Mouse (Mus musculus): Measurements from ENCODE around the gene Ehd4. TPM values are rescaled to one million over a fixed set of nuclear protein-coding genes. Genes with fewer than 3 reads are reported as not detected.

The Ehd4 gene
- polyA plus RNA-seq, 1 experiment from 2014 or later = 11.8 TPM

DNA sequence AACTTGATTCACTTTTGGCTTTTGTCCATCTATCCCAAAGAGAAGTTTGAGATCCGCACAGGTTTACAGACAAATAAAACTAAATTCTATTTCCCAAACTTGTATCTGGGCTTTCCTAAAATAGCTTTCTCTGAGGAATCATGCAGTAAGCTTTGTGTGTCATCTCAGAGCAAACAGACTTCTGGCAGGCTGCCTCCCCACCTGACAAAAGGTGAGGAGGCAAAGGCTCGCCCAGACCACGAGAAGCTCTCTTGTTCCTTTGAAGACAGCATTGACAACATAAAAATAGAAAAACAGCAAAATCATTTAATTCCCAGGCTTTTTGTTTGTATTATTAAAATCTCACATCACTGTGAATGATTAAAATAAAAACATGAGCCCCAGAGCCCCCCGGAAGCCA is 55.1 kb downstream of the Ehd4 start:
- Histone ChIP-seq H3K36me3 (ENCODE audit: control insufficient read depth, insufficient read depth, low read length) (no peaks in the 10 kb centered on the region), H3K9ac (ENCODE audit: low read length) (no peak overlapping the region), H3K9me3 (replicated peaks; ENCODE audit: control insufficient read depth, low read length) (no peaks in the 10 kb centered on the region), H3K27ac (ENCODE audit: low read depth, low read length) (no peak overlapping the region), H3K4me3 (ENCODE audit: low read depth, low read length) (no peak overlapping the region), H3K4me2 (ENCODE audit: low read length) (no peak overlapping the region), H3K4me1 (ENCODE audit: control insufficient read depth, insufficient read depth, low read length) (no peaks in the 10 kb centered on the region), H3K27me3 (replicated peaks; ENCODE audit: control insufficient read depth, insufficient read depth, low read length) (no peaks in the 10 kb centered on the region)
- ATAC-seq (no peak), DNase-seq (ENCODE audit: low spot score) (no peak)
- WGBS = 82% methylated on average over 4 of the region's 4 CpGs

DNA sequence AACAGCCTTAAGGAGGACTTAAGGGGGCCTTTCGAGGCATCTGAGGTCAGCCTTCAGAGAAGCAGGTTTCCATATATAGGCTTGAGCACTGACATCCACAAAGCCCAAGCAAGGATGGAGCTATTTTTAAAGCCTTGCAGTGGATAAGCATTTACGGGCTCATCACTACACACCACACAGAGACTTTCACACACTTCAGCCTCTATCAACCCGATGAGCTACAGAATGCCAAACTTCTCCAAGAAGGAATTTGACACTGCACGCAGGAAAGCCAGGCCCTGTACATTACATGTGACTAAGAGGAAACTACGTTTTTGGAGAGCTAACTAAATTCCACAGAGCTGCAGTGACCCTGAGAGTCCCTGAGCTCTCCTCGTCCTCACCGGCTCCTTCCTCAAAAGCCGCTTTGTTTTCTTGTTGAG is 55.6 kb downstream of the Ehd4 start:
- H3K27me3 ChIP-seq (replicated peaks; ENCODE audit: control insufficient read depth, insufficient read depth, low read length) = no peaks in the 10 kb centered on the region
- no peaks in the 10 kb centered on the region for H3K9me3 ChIP-seq (replicated peaks; ENCODE audit: control insufficient read depth, low read length)
- no peak overlapping the region for H3K4me3 ChIP-seq (ENCODE audit: low read depth, low read length)
- no peak overlapping the region for H3K9ac ChIP-seq (ENCODE audit: low read length)
- no peak for ATAC-seq
- no peaks in the 10 kb centered on the region for H3K4me1 ChIP-seq (ENCODE audit: control insufficient read depth, insufficient read depth, low read length)
- H3K4me2 ChIP-seq (ENCODE audit: low read length) = no peak overlapping the region
- H3K36me3 ChIP-seq (ENCODE audit: control insufficient read depth, insufficient read depth, low read length) = no peaks in the 10 kb centered on the region
- no peak overlapping the region for H3K27ac ChIP-seq (ENCODE audit: low read depth, low read length)
- WGBS = 76% methylated on average over 8 of the region's 8 CpGs
- DNase-seq (ENCODE audit: low spot score) = no peak

- DNase-seq (ENCODE audit: low spot score) = no peak
- 86% methylated on average over 8 of the region's 8 CpGs for WGBS
Observed at GRCm38 (mm10) chr2:120097868-120098267, 56.5 kb downstream of the Ehd4 start.

GRCm38 (mm10) chr2:120096711-120097110 is 57.7 kb downstream of the Ehd4 start:
- H3K4me3 ChIP-seq (ENCODE audit: low read depth, low read length) = no peak overlapping the region
- no peak overlapping the region for H3K9ac ChIP-seq (ENCODE audit: low read length)
- H3K9me3 ChIP-seq (replicated peaks; ENCODE audit: control insufficient read depth, low read length) = no peaks in the 10 kb centered on the region
- no peaks in the 10 kb centered on the region for H3K36me3 ChIP-seq (ENCODE audit: control insufficient read depth, insufficient read depth, low read length)
- no peaks in the 10 kb centered on the region for H3K4me1 ChIP-seq (ENCODE audit: control insufficient read depth, insufficient read depth, low read length)
- no peak for ATAC-seq
- H3K27ac ChIP-seq (ENCODE audit: low read depth, low read length) = no peak overlapping the region
- WGBS = 93% methylated on average over 6 of the region's 6 CpGs
- no peaks in the 10 kb centered on the region for H3K27me3 ChIP-seq (replicated peaks; ENCODE audit: control insufficient read depth, insufficient read depth, low read length)
- no peak overlapping the region for H3K4me2 ChIP-seq (ENCODE audit: low read length)
- DNase-seq (ENCODE audit: low spot score) = no peak

More at GRCm38 (mm10) chr2:120097868-120098267, 56.5 kb downstream of the Ehd4 start:
- Histone ChIP-seq H3K9me3 (replicated peaks; ENCODE audit: control insufficient read depth, low read length) (no peaks in the 10 kb centered on the region), H3K9ac (ENCODE audit: low read length) (no peak overlapping the region), H3K4me2 (ENCODE audit: low read length) (no peak overlapping the region), H3K27me3 (replicated peaks; ENCODE audit: control insufficient read depth, insufficient read depth, low read length) (no peaks in the 10 kb centered on the region), H3K36me3 (ENCODE audit: control insufficient read depth, insufficient read depth, low read length) (no peaks in the 10 kb centered on the region), H3K27ac (ENCODE audit: low read depth, low read length) (no peak overlapping the region), H3K4me3 (ENCODE audit: low read depth, low read length) (no peak overlapping the region), H3K4me1 (ENCODE audit: control insufficient read depth, insufficient read depth, low read length) (no peaks in the 10 kb centered on the region)
- no peak for ATAC-seq

DNA sequence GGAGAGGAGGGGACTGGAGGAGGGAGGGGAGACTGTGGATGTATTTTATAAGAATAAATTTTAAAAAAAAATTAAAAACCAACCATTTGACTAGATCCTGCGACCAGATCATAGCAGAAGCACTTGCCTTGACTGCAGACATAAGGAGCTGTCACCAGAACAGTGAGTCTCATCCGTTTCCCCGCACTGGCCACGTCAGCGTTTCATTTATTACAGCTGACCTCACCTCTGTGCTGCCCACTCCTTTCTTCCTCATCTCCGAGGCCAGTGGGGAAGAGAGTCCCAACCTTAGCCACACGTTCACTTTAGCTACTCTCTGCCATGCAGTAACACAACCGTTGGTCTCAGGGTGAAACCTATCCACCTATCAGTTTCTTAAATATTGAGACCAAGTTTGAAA is 58.2 kb downstream of the Ehd4 start:
- H3K9me3 ChIP-seq (replicated peaks; ENCODE audit: control insufficient read depth, low read length) = no peaks in the 10 kb centered on the region

GRCm38 (mm10) chr2:120095171-120095570 is 59.2 kb downstream of the Ehd4 start:
- DNase-seq (ENCODE audit: low spot score) = no peak
- Histone ChIP-seq H3K27me3 (replicated peaks; ENCODE audit: control insufficient read depth, insufficient read depth, low read length) (no peaks in the 10 kb centered on the region), H3K9ac (ENCODE audit: low read length) (no peak overlapping the region), H3K4me1 (ENCODE audit: control insufficient read depth, insufficient read depth, low read length) (no peaks in the 10 kb centered on the region), H3K27ac (ENCODE audit: low read depth, low read length) (no peak overlapping the region), H3K9me3 (replicated peaks; ENCODE audit: control insufficient read depth, low read length) (no peaks in the 10 kb centered on the region), H3K4me3 (ENCODE audit: low read depth, low read length) (no peak overlapping the region), H3K36me3 (ENCODE audit: control insufficient read depth, insufficient read depth, low read length) (no peaks in the 10 kb centered on the region), H3K4me2 (ENCODE audit: low read length) (no peak overlapping the region)
- WGBS = 96% methylated on average over 4 of the region's 4 CpGs
- no peak for ATAC-seq

More for the DNA sequence above, 58.2 kb downstream of the Ehd4 start:
- no peaks in the 10 kb centered on the region for H3K27me3 ChIP-seq (replicated peaks; ENCODE audit: control insufficient read depth, insufficient read depth, low read length)
- DNase-seq (ENCODE audit: low spot score) = no peak
- no peak overlapping the region for H3K4me3 ChIP-seq (ENCODE audit: low read depth, low read length)
- no peak overlapping the region for H3K27ac ChIP-seq (ENCODE audit: low read depth, low read length)
- WGBS = 87% methylated on average over 8 of the region's 8 CpGs
- ATAC-seq = no peak
- no peaks in the 10 kb centered on the region for H3K36me3 ChIP-seq (ENCODE audit: control insufficient read depth, insufficient read depth, low read length)
- H3K9ac ChIP-seq (ENCODE audit: low read length) = no peak overlapping the region
- H3K4me1 ChIP-seq (ENCODE audit: control insufficient read depth, insufficient read depth, low read length) = no peaks in the 10 kb centered on the region
- no peak overlapping the region for H3K4me2 ChIP-seq (ENCODE audit: low read length)

DNA sequence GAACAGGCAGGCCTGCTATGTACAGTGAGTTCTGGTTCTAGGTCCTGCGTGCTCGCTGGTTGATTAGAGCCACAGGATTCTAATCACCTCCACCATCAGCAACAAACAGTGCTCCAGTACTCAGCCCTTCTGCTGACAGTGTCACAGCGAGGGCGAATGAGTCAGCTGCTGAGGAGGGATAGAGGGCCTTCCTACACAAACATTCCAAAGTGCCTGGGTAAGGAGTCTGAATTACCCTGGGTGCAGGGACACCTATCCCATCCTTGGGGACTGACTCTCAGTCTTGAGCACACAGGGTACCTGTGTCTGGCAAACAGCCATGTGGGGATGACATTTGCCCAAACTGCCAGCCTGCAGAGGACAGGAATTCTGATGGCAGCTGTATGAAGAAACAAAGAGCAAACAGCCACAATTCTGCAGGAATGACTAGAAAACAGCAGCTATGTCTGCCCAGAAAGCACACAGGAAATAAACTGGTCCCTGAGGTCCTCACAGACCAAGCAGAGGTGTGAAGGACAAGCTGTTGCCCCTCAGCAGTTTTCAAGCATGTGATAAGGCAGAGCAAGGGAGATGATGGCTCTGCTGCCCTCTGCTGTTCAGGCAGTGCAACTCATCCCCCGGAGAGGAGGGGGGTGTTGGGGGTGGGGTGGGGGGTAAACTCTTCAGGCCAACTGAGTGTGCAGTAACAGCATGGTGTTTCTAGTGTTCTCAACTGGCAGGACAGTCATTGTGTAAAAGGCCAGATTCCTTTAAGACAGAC is 60.6 kb downstream of the Ehd4 start:
- Histone ChIP-seq H3K4me1 (ENCODE audit: control insufficient read depth, insufficient read depth, low read length) (no peaks in the 10 kb centered on the region), H3K27ac (ENCODE audit: low read depth, low read length) (no peak overlapping the region), H3K4me3 (ENCODE audit: low read depth, low read length) (no peak overlapping the region), H3K9me3 (replicated peaks; ENCODE audit: control insufficient read depth, low read length) (no peaks in the 10 kb centered on the region), H3K9ac (ENCODE audit: low read length) (no peak overlapping the region), H3K27me3 (replicated peaks; ENCODE audit: control insufficient read depth, insufficient read depth, low read length) (no peaks in the 10 kb centered on the region), H3K4me2 (ENCODE audit: low read length) (no peak overlapping the region), H3K36me3 (ENCODE audit: control insufficient read depth, insufficient read depth, low read length) (no peaks in the 10 kb centered on the region)
- no peak for ATAC-seq
- WGBS = 72% methylated on average over 5 of the region's 5 CpGs
- DNase-seq (ENCODE audit: low spot score) = peak; percentile 49

GRCm38 (mm10) chr2:120090979-120091378 is 63.4 kb downstream of the Ehd4 start:
- H3K27ac ChIP-seq (ENCODE audit: low read depth, low read length) = no peak overlapping the region
- 94% methylated on average over 17 of the region's 17 CpGs for whole genome bisulfite sequencing
- no peaks in the 10 kb centered on the region for H3K9me3 ChIP-seq (replicated peaks; ENCODE audit: control insufficient read depth, low read length)

GRCm38 (mm10) chr2:120087897-120088296 is 66.5 kb downstream of the Ehd4 start:
- no peak overlapping the region for H3K9ac ChIP-seq (ENCODE audit: low read length)
- no peaks in the 10 kb centered on the region for H3K9me3 ChIP-seq (replicated peaks; ENCODE audit: control insufficient read depth, low read length)
- H3K4me3 ChIP-seq (ENCODE audit: low read depth, low read length) = no peak overlapping the region
- no peaks in the 10 kb centered on the region for H3K4me1 ChIP-seq (ENCODE audit: control insufficient read depth, insufficient read depth, low read length)
- no peaks in the 10 kb centered on the region for H3K36me3 ChIP-seq (ENCODE audit: control insufficient read depth, insufficient read depth, low read length)
- H3K27me3 ChIP-seq (replicated peaks; ENCODE audit: control insufficient read depth, insufficient read depth, low read length) = no peaks in the 10 kb centered on the region
- 98% methylated on average over 2 of the region's 2 CpGs for WGBS
- no peak for ATAC-seq
- no peak overlapping the region for H3K27ac ChIP-seq (ENCODE audit: low read depth, low read length)
- H3K4me2 ChIP-seq (ENCODE audit: low read length) = no peak overlapping the region
- no peak for DNase-seq (ENCODE audit: low spot score)

More at GRCm38 (mm10) chr2:120090979-120091378, 63.4 kb downstream of the Ehd4 start:
- no peak overlapping the region for H3K9ac ChIP-seq (ENCODE audit: low read length)
- no peak overlapping the region for H3K4me2 ChIP-seq (ENCODE audit: low read length)
- H3K27me3 ChIP-seq (replicated peaks; ENCODE audit: control insufficient read depth, insufficient read depth, low read length) = no peaks in the 10 kb centered on the region
- H3K36me3 ChIP-seq (ENCODE audit: control insufficient read depth, insufficient read depth, low read length) = no peaks in the 10 kb centered on the region
- ATAC-seq (no peak), DNase-seq (ENCODE audit: low spot score) (no peak)
- no peaks in the 10 kb centered on the region for H3K4me1 ChIP-seq (ENCODE audit: control insufficient read depth, insufficient read depth, low read length)
- no peak overlapping the region for H3K4me3 ChIP-seq (ENCODE audit: low read depth, low read length)
